Mouse (Mus musculus) ES-E14 (cell line): ENCODE data around the gene Sept10. TPM values are rescaled to one million over a fixed set of nuclear protein-coding genes. Genes with fewer than 3 reads are reported as not detected.

Experiments
- DNase-seq: peaks from one replicate; pipeline ENCODE4 v3.0.0-alpha.2; 2013; ENCODE audit warnings: low read depth, low spot score
- H3K27ac ChIP-seq: 2 replicates; pipeline ENCODE4 v1.5.1; 2012; ENCODE audit warnings: low read depth, mild to moderate bottlenecking, low read length, moderate library complexity, mixed read lengths; ENCODE audit not compliant: poor library complexity, insufficient read depth, severe bottlenecking
- H3K36me3 ChIP-seq: 2 replicates; pipeline ENCODE4 v1.6.1; 2012; ENCODE audit warnings: mild to moderate bottlenecking, low read length, moderate library complexity, mixed read lengths; ENCODE audit not compliant: control insufficient read depth, poor library complexity, insufficient read depth, severe bottlenecking
- H3K4me1 ChIP-seq, 2 experiments: fragments of 150-350 bp in 1 of 2; sonication (generic) in 1 of 2; 2 replicates each; pipeline ENCODE4 v1.6.1; 2012; ENCODE audit warnings: low read length in 2 of 2, mild to moderate bottlenecking in 1 of 2, mixed read lengths in 1 of 2; ENCODE audit not compliant: control insufficient read depth in 2 of 2, insufficient read depth in 2 of 2, poor library complexity in 1 of 2
- H3K4me3 ChIP-seq, 2 experiments: fragments of 150-350 bp in 1 of 2; sonication (generic) in 1 of 2; 2 replicates each; pipeline ENCODE4 v1.5.1; 2012; ENCODE audit warnings: low read length in 2 of 2, low read depth in 1 of 2, mild to moderate bottlenecking in 1 of 2, mixed read lengths in 1 of 2; ENCODE audit not compliant: insufficient read depth in 1 of 2, poor library complexity in 1 of 2, severe bottlenecking in 1 of 2
- H3K9ac ChIP-seq: 2 replicates; pipeline ENCODE4 v1.6.1; 2012; ENCODE audit warnings: low read depth, mild to moderate bottlenecking, low read length, mixed read lengths; ENCODE audit not compliant: poor library complexity, insufficient read depth, severe bottlenecking
- H3K9me3 ChIP-seq: fragments of 150-350 bp; sonication (generic); 2 replicates; pipeline ENCODE4 v1.6.1; 2012; ENCODE audit warnings: low read depth, mild to moderate bottlenecking, low read length; ENCODE audit not compliant: control insufficient read depth, insufficient read depth
- CHD2 ChIP-seq: IDR thresholded peaks from 2 replicates; pipeline ENCODE4 v1.6.1; 2014; ENCODE audit warnings: mild to moderate bottlenecking, low read depth, low read length, inconsistent platforms
- HCFC1 ChIP-seq: IDR thresholded peaks from 2 replicates; pipeline ENCODE4 v1.6.1; 2012; ENCODE audit warnings: low read length, inconsistent platforms, borderline replicate concordance; ENCODE audit not compliant: insufficient read depth
- MAFK ChIP-seq: IDR thresholded peaks from 2 replicates; pipeline ENCODE4 v1.6.1; 2014; ENCODE audit warnings: mild to moderate bottlenecking, low read depth, low read length, inconsistent platforms; ENCODE audit not compliant: insufficient read depth
- ZC3H11A ChIP-seq: IDR thresholded peaks from 2 replicates; pipeline ENCODE4 v1.6.1; 2012; ENCODE audit warnings: low read depth, mild to moderate bottlenecking, inconsistent platforms, low read length, borderline replicate concordance
- ZNF384 ChIP-seq: IDR thresholded peaks from 2 replicates; pipeline ENCODE4 v1.6.1; 2012; ENCODE audit warnings: low read depth, low read length, inconsistent platforms
- in situ Hi-C, 2 experiments: fragments of 600-800 bp; cut with MboI; formaldehyde crosslinking; loops; one replicate each; pipeline ENCODE4 v1.15.1; 2025; ENCODE audit warnings: low sequenced_read_pairs in 2 of 2, inconsistent platforms in 1 of 2; ENCODE audit not compliant: unreplicated experiment in 2 of 2
- total RNA-seq: library from RNA; depleted of rRNA; stranded (reverse); fragments of 300-350 nt; gene quantifications from 2 replicates; pipeline ENCODE4 v1.2.3, GENCODE M21; 2012

Gene Sept10
- total RNA-seq, 1 experiment: 16.8 TPM

GRCm38 (mm10) chr10:59112755-59113154 is 108.9 kb downstream of the Sept10 start:
- Histone ChIP-seq H3K36me3 (no peaks in the 10 kb centered on the region), H3K9me3 (no peaks in the 10 kb centered on the region), H3K4me3 (no peak overlapping the region), H3K9ac (no peak overlapping the region), H3K4me1 (no peaks in the 10 kb centered on the region), H3K27ac (no peak overlapping the region)
- TF ChIP-seq ZC3H11A: no peak
- no peak for TF ChIP-seq CHD2
- no peak for TF ChIP-seq ZNF384
- TF ChIP-seq HCFC1: no peak
- no peak for TF ChIP-seq MAFK
- in situ Hi-C loops: no loop called here
- no peak for DNase-seq

GRCm38 (mm10) chr10:59110386-59110785 is 111.3 kb downstream of the Sept10 start:
- no peak for DNase-seq
- Histone ChIP-seq H3K36me3 (no peaks in the 10 kb centered on the region), H3K4me1 (peaks cover 0 to 3% of the 10 kb centered on the region in 2 experiments; a peak in 1 of 4 replicates), H3K9me3 (no peaks in the 10 kb centered on the region), H3K27ac (no peak overlapping the region), H3K4me3 (no peak overlapping the region), H3K9ac (no peak overlapping the region)
- in situ Hi-C loops: no loop called here
- TF ChIP-seq MAFK (no peak), HCFC1 (no peak), CHD2 (no peak), ZC3H11A (no peak), ZNF384 (no peak)

- in situ Hi-C loops: no loop called here
- H3K4me3 ChIP-seq: no peak overlapping the region
- TF ChIP-seq CHD2: no peak
- peak; percentile 75 for TF ChIP-seq ZC3H11A
- no peaks in the 10 kb centered on the region for H3K36me3 ChIP-seq
- H3K4me1 ChIP-seq: peaks cover 0 to 5% of the 10 kb centered on the region in 2 experiments; a peak in 1 of 4 replicates
- peak; percentile 68 for DNase-seq
- no peak overlapping the region for H3K9ac ChIP-seq
- no peaks in the 10 kb centered on the region for H3K9me3 ChIP-seq
- H3K27ac ChIP-seq: no peak overlapping the region
Observed at GRCm38 (mm10) chr10:59109015-59109414, 112.6 kb downstream of the Sept10 start.

GRCm38 (mm10) chr10:59106644-59107043 is 115.0 kb downstream of the Sept10 start:
- H3K27ac ChIP-seq: no peak overlapping the region
- no peak overlapping the region for H3K9ac ChIP-seq
- H3K4me1 ChIP-seq: peaks cover 0 to 6% of the 10 kb centered on the region in 2 experiments; a peak in 1 of 4 replicates
- TF ChIP-seq ZNF384 (no peak), HCFC1 (no peak)
- no peaks in the 10 kb centered on the region for H3K9me3 ChIP-seq
- no peak for DNase-seq
- in situ Hi-C loops: no loop called here
- no peak overlapping the region for H3K4me3 ChIP-seq
- H3K36me3 ChIP-seq: no peaks in the 10 kb centered on the region

GRCm38 (mm10) chr10:59105885-59106284 is 115.8 kb downstream of the Sept10 start:
- no peak for DNase-seq
- in situ Hi-C loops: no loop called here
- H3K9me3 ChIP-seq: no peaks in the 10 kb centered on the region
- no peak overlapping the region for H3K27ac ChIP-seq
- no peaks in the 10 kb centered on the region for H3K36me3 ChIP-seq
- H3K4me1 ChIP-seq: peaks cover 0 to 6% of the 10 kb centered on the region in 2 experiments; a peak in 1 of 4 replicates
- no peak for TF ChIP-seq CHD2
- no peak for TF ChIP-seq ZNF384
- no peak for TF ChIP-seq ZC3H11A
- no peak for TF ChIP-seq HCFC1
- TF ChIP-seq MAFK: no peak
- no peak overlapping the region for H3K4me3 ChIP-seq
- no peak overlapping the region for H3K9ac ChIP-seq
